Mouse (Mus musculus) testis, postnatal 10 days (tissue): ENCODE data around the gene Spata9.

Source experiments
- DNase-seq: peaks from one replicate; pipeline ENCODE4 v3.0.0; 2021; ENCODE audit warnings: low spot score

Spata9 gene

DNA sequence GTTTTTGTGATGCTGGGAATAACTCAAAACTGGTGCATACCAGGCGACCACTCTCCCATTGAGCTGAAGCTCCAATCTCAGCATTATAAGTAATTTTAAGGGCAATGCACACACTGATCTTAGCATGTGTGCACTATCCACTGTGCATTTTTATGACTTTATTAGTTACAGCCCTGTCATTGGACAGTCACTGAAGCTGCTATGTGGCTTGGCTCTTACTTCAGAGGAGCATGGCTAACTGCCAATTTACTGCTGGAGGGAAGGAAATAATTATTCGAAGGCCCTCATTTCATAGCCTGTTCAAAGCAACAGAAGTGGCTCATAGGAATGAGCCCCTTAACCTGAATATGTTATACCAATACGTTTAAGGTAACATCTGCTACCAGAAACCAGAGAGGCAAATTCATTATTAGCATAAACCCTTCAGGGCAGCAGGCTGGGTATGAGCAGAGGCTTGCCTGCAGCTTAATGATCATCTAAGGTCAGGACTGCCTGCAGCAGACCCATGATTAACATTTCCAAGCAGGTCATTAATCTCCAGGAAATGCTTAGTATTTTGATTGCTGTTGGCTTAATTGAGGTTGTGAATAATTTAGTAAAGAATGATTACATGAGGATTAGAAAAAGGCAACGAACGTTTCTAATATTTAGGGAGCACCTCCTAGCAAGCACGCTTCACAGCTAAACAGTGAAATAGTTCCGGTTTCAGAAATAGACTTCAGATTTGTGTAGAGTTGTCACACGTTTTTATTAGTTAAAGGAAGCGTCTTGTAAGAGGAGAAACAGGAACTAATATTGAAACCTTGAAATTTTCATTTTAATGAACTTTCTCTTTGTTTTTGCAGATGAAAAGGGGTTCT lies 25.4 kb downstream of the Spata9 start:
- no peak for DNase-seq

DNA sequence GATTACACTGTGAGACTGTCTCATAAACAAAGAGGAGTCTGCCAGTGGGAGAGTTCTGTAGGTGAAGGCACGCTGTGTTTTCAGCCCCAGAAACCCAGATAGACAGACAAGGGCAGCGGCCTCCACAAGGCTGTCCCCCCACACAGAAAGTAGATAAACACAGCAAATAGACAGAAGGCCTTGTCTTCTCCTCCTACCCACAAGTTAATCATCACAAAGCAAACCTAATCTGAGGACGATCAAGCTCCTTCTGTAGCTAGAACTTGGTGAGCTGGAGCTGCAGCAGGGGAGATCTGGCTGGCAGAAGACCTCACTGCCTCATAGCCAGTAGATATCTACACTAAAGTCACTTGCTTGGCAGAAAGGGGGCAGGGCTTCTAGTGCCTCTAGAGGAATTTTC lies 36.3 kb downstream of the Spata9 start:
- no peak for DNase-seq

DNA sequence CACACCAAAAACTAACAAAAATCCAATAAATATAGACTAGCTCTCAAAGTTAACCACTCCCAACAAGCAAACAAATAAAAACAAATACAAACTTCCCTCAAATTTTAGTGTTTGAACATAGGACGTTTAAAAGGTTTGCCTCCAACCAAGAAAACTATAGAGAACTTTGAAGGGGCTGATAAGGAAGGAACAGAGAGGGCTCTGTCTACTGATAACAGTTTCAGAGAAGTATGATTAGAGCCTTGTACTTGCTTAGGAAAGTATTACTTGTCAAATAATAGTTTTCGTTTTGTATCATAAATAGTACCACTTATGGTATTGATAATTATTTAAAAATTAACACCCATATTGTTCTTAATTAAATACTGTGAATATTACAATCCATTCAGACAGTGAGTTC lies 47.6 kb downstream of the Spata9 start:
- no peak for DNase-seq

DNA sequence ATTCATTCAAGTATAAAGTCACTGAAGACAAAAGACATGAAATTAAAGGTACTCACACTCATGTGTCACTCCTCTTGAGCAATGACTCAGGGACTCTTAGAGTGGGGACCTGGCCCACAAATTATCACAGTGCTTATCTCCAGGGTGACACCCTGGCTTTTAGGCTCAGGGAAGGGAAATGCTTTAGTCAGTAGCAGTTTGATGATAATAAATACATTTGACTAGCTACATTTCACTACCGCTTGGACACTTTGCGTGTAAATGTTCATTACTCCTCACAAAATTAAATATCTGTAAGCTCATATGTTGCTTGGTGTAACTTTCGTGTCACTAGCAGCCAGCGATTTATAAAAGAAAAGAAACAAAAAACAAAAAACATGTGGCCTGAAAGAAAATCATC lies 50.5 kb downstream of the Spata9 start:
- no peak for DNase-seq

DNA sequence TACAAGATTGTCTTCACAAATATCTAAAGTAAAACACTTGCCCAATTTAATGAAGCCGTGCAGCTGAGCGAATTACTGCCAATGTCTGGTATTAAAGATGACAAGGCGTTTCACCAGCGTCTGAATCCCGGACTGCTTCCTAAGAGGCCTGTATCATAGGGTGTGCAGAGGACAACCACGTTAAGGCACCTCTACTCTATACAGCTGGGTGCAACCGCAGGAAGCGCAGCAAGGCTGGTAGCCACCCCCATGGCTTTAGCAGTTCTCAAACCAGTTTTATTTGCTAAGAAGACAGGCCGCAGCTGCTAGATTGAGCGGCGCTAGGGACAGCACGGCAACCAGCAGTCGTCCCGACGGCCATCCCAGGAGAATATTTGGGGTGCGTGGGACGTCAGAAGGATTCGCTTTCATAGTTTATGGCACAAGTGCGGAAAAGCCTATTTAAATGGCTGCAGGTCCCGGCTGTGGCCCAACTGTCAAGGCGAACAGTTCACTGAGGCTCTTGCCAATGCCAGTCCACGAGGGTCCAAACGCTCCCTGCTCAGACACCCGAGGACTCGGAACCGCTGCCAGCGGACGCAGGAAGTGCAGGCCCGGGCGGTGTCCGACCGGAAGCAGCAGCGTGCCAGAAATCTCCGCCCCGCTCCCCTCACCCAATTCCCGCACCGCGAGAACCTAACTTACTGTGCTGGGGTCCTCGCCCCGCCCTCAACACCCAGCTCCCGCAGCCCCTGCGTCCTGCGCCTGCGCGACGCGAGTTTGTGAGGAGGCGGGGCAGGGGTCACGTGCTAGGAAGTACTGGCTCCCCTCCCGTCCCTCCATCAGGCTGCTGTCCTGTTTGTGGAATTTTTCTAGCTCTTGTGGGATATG lies 51.3 kb downstream of the Spata9 start, which contains the start of gene Rfesd:
Gene Rfesd, minus strand, starts transcription at position 746 of the 870 bp plus-strand sequence.
- peak; percentile 99 for DNase-seq

DNA sequence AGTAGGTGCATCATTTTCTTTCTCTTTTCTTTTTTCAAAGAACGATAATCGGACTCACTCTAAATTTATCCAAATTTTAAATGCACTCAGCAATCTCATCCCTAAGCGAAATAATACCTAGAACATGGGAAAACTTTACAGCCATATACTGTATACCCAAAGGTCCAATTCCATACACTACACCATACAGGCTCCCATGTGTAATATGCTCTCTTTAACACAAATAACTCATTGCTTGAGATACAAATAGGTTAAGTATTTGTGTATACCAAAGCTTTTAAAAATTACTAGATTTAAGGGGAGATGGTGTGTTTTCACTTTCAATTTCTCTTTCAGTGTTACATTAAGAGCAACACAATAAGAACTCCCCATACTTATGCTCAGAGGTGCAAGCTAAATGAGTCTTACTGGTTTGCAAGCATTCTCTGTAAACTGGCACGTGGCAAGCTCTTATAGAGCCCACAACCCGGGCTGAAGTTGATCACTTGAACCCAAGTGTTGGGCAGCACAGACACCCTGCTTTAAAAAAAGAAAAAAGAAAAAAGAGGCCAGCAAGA lies 52.0 kb downstream of the Spata9 start:
- DNase-seq: no peak

DNA sequence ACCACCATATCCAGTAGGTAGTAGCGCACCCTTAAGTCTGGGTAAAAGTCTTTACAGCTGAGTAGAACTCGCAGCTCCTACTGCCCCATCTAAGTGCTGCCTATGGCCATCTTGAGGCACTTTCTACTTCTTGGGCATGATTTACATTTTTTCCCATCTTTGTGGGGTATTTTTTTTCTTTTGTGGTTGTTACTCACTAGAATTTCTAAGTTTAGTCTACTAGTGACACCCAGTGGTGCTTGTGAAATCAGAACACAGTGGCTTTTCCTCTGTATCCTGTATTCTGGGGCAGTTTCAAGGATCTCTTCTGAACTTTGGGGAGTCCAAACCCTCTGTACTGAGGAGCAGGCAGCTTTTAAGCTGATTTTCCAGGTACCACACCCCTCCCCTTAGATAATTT lies 54.8 kb downstream of the Spata9 start:
- no peak for DNase-seq

DNA sequence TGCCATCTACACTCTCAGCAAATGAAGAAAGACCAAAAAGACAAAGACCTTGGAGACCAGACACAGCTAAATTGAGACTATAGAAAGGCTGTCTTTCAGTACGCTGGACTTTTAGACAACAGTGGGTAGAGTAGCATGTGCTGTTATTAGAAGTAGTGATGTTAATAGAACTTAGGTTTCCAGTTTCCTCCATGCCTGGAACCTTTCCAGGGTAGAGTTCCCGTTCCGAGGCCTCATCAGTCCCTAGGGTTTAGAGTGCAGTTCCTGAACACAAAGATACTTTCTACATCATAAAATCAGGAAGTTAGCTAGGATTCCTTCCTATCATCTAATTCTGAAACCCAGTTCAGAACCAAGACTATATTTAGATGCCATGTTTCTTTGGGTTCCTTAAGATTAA lies 57.6 kb downstream of the Spata9 start:
- DNase-seq: no peak

DNA sequence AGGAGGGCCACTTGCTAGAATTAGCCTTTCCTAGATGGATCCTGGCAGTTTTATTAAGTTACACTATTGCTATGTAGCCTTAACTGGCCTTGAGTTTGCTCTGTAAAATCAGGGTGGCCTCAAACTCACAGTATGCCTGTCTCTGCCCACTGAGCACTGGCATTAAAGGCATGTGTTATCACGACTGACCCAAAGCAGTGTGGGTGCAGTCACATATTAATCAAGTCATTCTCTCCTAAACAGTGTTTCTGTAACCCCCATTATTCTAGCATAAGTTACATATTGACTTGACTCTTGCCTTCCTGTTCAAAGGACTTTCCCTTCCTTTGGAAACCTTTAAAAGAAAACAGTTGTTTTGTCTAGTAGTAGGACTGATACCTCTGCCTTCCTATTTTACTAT lies 75.5 kb downstream of the Spata9 start:
- no peak for DNase-seq

DNA sequence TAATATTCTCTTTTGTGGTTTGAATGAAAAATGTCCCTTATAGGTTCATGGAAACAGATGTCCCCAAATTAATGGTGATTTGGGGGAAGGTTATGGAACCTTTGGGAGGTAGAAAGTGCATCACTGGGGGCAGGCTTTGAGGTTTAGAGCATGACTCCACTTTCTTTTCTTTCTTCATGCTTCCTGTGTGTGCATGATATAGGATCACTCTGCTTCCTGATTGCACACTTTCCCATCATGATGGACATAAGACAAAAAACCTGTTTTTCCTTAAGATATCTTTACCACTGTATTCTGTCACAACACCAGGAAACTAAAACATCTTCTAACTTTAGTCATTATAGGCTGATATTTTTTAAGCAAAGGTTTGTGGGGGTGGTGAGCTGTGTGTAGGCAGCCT lies 78.0 kb downstream of the Spata9 start:
- no peak for DNase-seq
